Mouse (Mus musculus) liver, adult 2 months (tissue): ENCODE data around the gene Lcn6.

Experiments used
- CTCF ChIP-seq: fragments of 200-500 bp; IDR thresholded peaks from 2 replicates; pipeline ENCODE4 v1.5.1; 2011; ENCODE audit warnings: low read depth, low read length, control low read depth
- POLR2A ChIP-seq: fragments of 200-500 bp; IDR thresholded peaks from 2 replicates; pipeline ENCODE4 v1.6.1; 2011; ENCODE audit warnings: low read length, control low read depth; ENCODE audit not compliant: insufficient read depth; ENCODE audit errors: extremely low read depth

- no peak for TF ChIP-seq CTCF
- TF ChIP-seq POLR2A, result no peak
These were observed 22.1 kb downstream of the Lcn6 start for GRCm38 (mm10) chr2:25698696-25699095.
